Mouse (Mus musculus) thymus, adult 2 months (tissue): Measurements from ENCODE around the gene F11r. TPM values are rescaled to one million over a fixed set of nuclear protein-coding genes. Genes with fewer than 3 reads are reported as not detected.

ENCODE experiments used
- DNase-seq: peaks from one replicate; pipeline ENCODE4 v3.0.0; 2021
- H3K27ac ChIP-seq: fragments of 200-500 bp; 2 replicates; pipeline ENCODE4 v1.5.1; 2012; ENCODE audit warnings: low read length, control low read depth; ENCODE audit not compliant: control insufficient read depth, insufficient read depth
- H3K27me3 ChIP-seq: fragments of 200-500 bp; 2 replicates; pipeline ENCODE4 v1.6.1; 2012; ENCODE audit warnings: mild to moderate bottlenecking, low read length, moderate library complexity, mixed read lengths; ENCODE audit not compliant: control insufficient read depth, insufficient read depth
- H3K36me3 ChIP-seq: fragments of 200-500 bp; 2 replicates; pipeline ENCODE4 v1.6.1; 2012; ENCODE audit warnings: mild to moderate bottlenecking, low read length, moderate library complexity; ENCODE audit not compliant: control insufficient read depth, insufficient read depth
- H3K4me1 ChIP-seq: fragments of 200-500 bp; replicated peaks from 2 replicates; pipeline ENCODE4 v1.6.1; 2012; ENCODE audit warnings: low read length; ENCODE audit not compliant: control insufficient read depth, insufficient read depth
- H3K4me3 ChIP-seq: fragments of 200-500 bp; 2 replicates; pipeline ENCODE4 v1.5.1; 2012; ENCODE audit warnings: mild to moderate bottlenecking, low read length, control low read depth, moderate library complexity; ENCODE audit not compliant: control insufficient read depth, insufficient read depth
- CTCF ChIP-seq: fragments of 200-500 bp; IDR thresholded peaks from 2 replicates; pipeline ENCODE4 v1.5.1; 2012; ENCODE audit warnings: mild to moderate bottlenecking, control low read depth, low read length, moderate library complexity, borderline replicate concordance; ENCODE audit not compliant: control insufficient read depth, poor library complexity, insufficient read depth; ENCODE audit errors: extremely low read depth
- POLR2A ChIP-seq: fragments of 200-500 bp; IDR thresholded peaks from 2 replicates; pipeline ENCODE4 v1.6.1; 2012; ENCODE audit warnings: mild to moderate bottlenecking, low read length, control low read depth, moderate library complexity; ENCODE audit not compliant: control insufficient read depth, poor library complexity, insufficient read depth; ENCODE audit errors: extremely low read depth
- WGBS: fragments of 180-500 bp; shearing (Covaris S2); methylation state at CpG from one replicate; pipeline ENCODE4 v1.1.7; 2018; 5-methylcytosine and 5-hydroxymethylcytosine counted together
- polyA plus RNA-seq: library from polyadenylated mRNA; depleted of rRNA; stranded (reverse); fragments of >200 nt; gene quantifications from 2 replicates; pipeline ENCODE4 v1.2.3, GENCODE M21; 2012; rRNA removed

F11r gene
- polyA plus RNA-seq, 1 experiment = 17.7 TPM

DNA sequence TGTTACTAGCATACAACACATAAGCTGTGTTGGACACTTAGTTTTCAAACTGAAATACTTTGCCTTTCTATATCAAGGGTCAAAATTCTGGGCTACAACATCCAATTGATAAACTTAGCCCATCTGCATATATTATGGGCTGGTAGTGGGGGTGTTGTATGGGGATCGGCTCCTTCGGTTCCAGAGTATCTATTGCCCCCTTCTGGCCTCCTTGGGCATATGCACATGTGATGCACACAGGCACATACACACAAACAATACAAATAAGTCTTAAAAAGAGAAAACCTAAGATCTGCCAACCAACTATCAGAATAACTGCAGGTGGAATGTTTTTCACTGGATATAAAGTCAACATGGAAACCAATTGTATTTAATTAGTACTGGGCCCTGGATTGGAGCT, 75.9 kb downstream of the F11r start:
- no peaks in the 10 kb centered on the region; the same call in 1 of the 2 replicates for H3K4me1 ChIP-seq
- H3K27me3 ChIP-seq = no peaks in the 10 kb centered on the region
- TF ChIP-seq CTCF = no peak
- no peak for TF ChIP-seq POLR2A
- 91% methylated on average over 2 of the region's 2 CpGs for WGBS
- no peak overlapping the region for H3K27ac ChIP-seq
- no peak for DNase-seq
- H3K4me3 ChIP-seq = no peak overlapping the region
- no peaks in the 10 kb centered on the region for H3K36me3 ChIP-seq

DNA sequence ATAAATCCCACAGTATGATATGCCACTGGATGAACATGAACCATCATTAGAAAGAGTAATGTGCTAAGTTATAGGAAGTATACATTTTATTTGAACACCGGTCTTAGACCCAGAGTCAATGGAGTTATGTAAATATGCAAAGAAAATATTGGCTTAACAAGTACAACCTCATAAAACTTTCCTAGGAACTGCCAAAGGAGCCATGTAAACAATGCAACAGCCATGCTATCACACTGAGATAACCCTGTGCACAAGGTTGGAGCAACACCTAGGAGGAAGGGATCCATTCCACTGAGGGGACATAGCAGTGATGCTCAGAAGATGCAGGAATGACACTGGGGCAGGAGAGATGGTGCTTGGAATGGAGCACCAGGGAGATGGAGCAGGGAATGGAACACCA, 76.4 kb downstream of the F11r start:
- DNase-seq = no peak
- H3K27ac ChIP-seq = no peak overlapping the region
- H3K4me1 ChIP-seq = no peaks in the 10 kb centered on the region; the same call in 1 of the 2 replicates
- H3K27me3 ChIP-seq = no peaks in the 10 kb centered on the region
- no peaks in the 10 kb centered on the region for H3K36me3 ChIP-seq
- 100% methylated on average over 1 of the region's 1 CpGs for WGBS
- TF ChIP-seq POLR2A (no peak), CTCF (no peak)
- no peak overlapping the region for H3K4me3 ChIP-seq

Other genes starting within 250 kb of the F11r start
- gene Pcp4l1, start 241.3 kb upstream of the F11r start, polyA plus RNA-seq = 4.7 and 7.3 TPM in 2 replicates
- gene Nr1i3, start 223.6 kb upstream of the F11r start, polyA plus RNA-seq = 0.08 and 0.43 TPM in 2 replicates
- gene Tomm40l, start 215.0 kb upstream of the F11r start, polyA plus RNA-seq = 34.7 and 34.9 TPM in 2 replicates
- gene Apoa2, start 212.5 kb upstream of the F11r start, polyA plus RNA-seq = 1.8 and 49.4 TPM in 2 replicates
- gene Fcer1g, start 203.2 kb upstream of the F11r start, polyA plus RNA-seq = 127 and 138 TPM in 2 replicates
- 0.73 and 0.90 TPM in 2 replicates for gene Adamts4, start 187.1 kb upstream of the F11r start, polyA plus RNA-seq
- gene Ndufs2, start 186.1 kb upstream of the F11r start, polyA plus RNA-seq = 131 and 154 TPM in 2 replicates
- gene B4galt3, start 167.2 kb upstream of the F11r start, polyA plus RNA-seq = 97.0 and 98.9 TPM in 2 replicates
- 71.5 and 78.5 TPM in 2 replicates for gene Ppox, start 156.3 kb upstream of the F11r start, polyA plus RNA-seq
- gene Usp21, start 149.5 kb upstream of the F11r start, polyA plus RNA-seq = 77.0 and 79.1 TPM in 2 replicates
- 18.5 and 20.2 TPM in 2 replicates for gene Ufc1, start 142.5 kb upstream of the F11r start, polyA plus RNA-seq
- gene Dedd, start 108.4 kb upstream of the F11r start, polyA plus RNA-seq = 60.8 and 61.5 TPM in 2 replicates
- gene Nit1, start 91.9 kb upstream of the F11r start, polyA plus RNA-seq = 48.8 and 52.2 TPM in 2 replicates
- 15.8 and 16.6 TPM in 2 replicates for gene Pfdn2, start 91.9 kb upstream of the F11r start, polyA plus RNA-seq
- 0.39 and 0.69 TPM in 2 replicates for gene Klhdc9, start 76.7 kb upstream of the F11r start, polyA plus RNA-seq
- 2.7 and 3.5 TPM in 2 replicates for gene Nectin4, start 67.4 kb upstream of the F11r start, polyA plus RNA-seq
- gene Arhgap30, start 48.6 kb upstream of the F11r start, polyA plus RNA-seq = 128 and 141 TPM in 2 replicates
- gene Usf1, start 26.2 kb upstream of the F11r start, polyA plus RNA-seq = 177 and 184 TPM in 2 replicates
- 5.3 and 6.1 TPM in 2 replicates for gene Tstd1, start 18.7 kb upstream of the F11r start, polyA plus RNA-seq
- 5.8 and 6.6 TPM in 2 replicates for gene Alyref2, start 65.9 kb downstream of the F11r start, polyA plus RNA-seq
- 1.9 and 2.5 TPM in 2 replicates for gene Itln1, start 97.8 kb downstream of the F11r start, polyA plus RNA-seq
- 1.8 and 1.9 TPM in 2 replicates for gene Cd244a, start 121.7 kb downstream of the F11r start, polyA plus RNA-seq
- 30.6 and 32.0 TPM in 2 replicates for gene Ly9, start 169.9 kb downstream of the F11r start, polyA plus RNA-seq
- 4.5 and 6.0 TPM in 2 replicates for gene Slamf7, start 215.5 kb downstream of the F11r start, polyA plus RNA-seq
- gene Cd48, start 244.5 kb downstream of the F11r start, polyA plus RNA-seq = 41.9 and 63.2 TPM in 2 replicates